Mouse (Mus musculus): ENCODE measurements around the gene Abcc8.

GRCm38 (mm10) chr7:46061614-46062013 is 118.2 kb downstream of the Abcc8 start:
- no peak for TF ChIP-seq POLR2A (IDR thresholded peaks at IDR 0.05; ENCODE audit: borderline replicate concordance, extremely low read depth, low read depth, low read length)
- no peak for TF ChIP-seq CTCF (IDR thresholded peaks at IDR 0.05; ENCODE audit: insufficient read depth, low read length)
